Mouse (Mus musculus) heart, adult 2 months (tissue): ENCODE data around the gene Gm20388. TPM values are rescaled to one million over a fixed set of nuclear protein-coding genes. Genes with fewer than 3 reads are reported as not detected.

Experiments
- DNase-seq, 2 experiments: peaks; one replicate each; pipeline ENCODE4 v3.0.0; 2021
- H3K27ac ChIP-seq: fragments of 200-600 bp; 2 replicates; pipeline ENCODE4 v1.8.1; 2022
- H3K27me3 ChIP-seq: fragments of 200-500 bp; 2 replicates; pipeline ENCODE4 v1.6.1; 2012; ENCODE audit warnings: mild to moderate bottlenecking, low read length, inconsistent platforms, mixed read lengths; ENCODE audit not compliant: control insufficient read depth, insufficient read depth
- H3K36me3 ChIP-seq: fragments of 200-500 bp; 2 replicates; pipeline ENCODE4 v1.6.1; 2012; ENCODE audit warnings: low read length, inconsistent platforms; ENCODE audit not compliant: control insufficient read depth, insufficient read depth
- H3K4me1 ChIP-seq: fragments of 200-500 bp; 2 replicates; pipeline ENCODE4 v1.6.1; 2011; ENCODE audit warnings: low read length; ENCODE audit not compliant: control insufficient read depth, insufficient read depth
- H3K4me3 ChIP-seq: fragments of 200-600 bp; 2 replicates; pipeline ENCODE4 v1.8.1; 2022
- H3K79me2 ChIP-seq: fragments of 200-500 bp; replicated peaks from 2 replicates; pipeline ENCODE4 v1.6.1; 2012; ENCODE audit warnings: mild to moderate bottlenecking, inconsistent platforms, low read length, moderate library complexity, mixed read lengths; ENCODE audit not compliant: control insufficient read depth, insufficient read depth
- H3K9ac ChIP-seq: fragments of 200-500 bp; 2 replicates; pipeline ENCODE4 v1.6.1; 2012; ENCODE audit warnings: low read depth, mild to moderate bottlenecking, control low read depth, inconsistent platforms, low read length, mixed read lengths
- CTCF ChIP-seq: fragments of 200-600 bp; IDR thresholded peaks from 2 replicates; pipeline ENCODE4 v1.8.1; 2022; ENCODE audit warnings: antibody characterized with exemption, mild to moderate bottlenecking, moderate library complexity
- EP300 ChIP-seq: fragments of 200-500 bp; IDR thresholded peaks from 2 replicates; pipeline ENCODE4 v1.6.1; 2011; ENCODE audit warnings: low read depth, low read length, control low read depth; ENCODE audit not compliant: insufficient read depth
- POLR2A ChIP-seq: fragments of 200-500 bp; IDR thresholded peaks from 2 replicates; pipeline ENCODE4 v1.6.1; 2011; ENCODE audit warnings: mild to moderate bottlenecking, low read depth, low read length, control low read depth; ENCODE audit not compliant: insufficient read depth
- WGBS: fragments of 180-500 bp; shearing (Covaris S2); methylation state at CpG from one replicate; pipeline ENCODE4 v1.1.7; 2018; 5-methylcytosine and 5-hydroxymethylcytosine counted together
- intact Hi-C: fragments of 180-260 bp; cut with DNase I; formaldehyde crosslinking; loops from one replicate; pipeline ENCODE4 v1.15.1; 2025
- polyA plus RNA-seq: library from polyadenylated mRNA; depleted of rRNA; stranded (reverse); fragments of >200 nt; gene quantifications from 2 replicates; pipeline ENCODE4 v1.2.3, GENCODE M21; 2012
- total RNA-seq, 2 experiments: library from RNA; stranded (reverse); gene quantifications; 2 replicates each; pipeline ENCODE4 v1.2.3; 2021

Gene Gm20388
- total and polyA plus RNA-seq, 3 experiments: 1.8 to 32.3 TPM; not detected in 1

DNA sequence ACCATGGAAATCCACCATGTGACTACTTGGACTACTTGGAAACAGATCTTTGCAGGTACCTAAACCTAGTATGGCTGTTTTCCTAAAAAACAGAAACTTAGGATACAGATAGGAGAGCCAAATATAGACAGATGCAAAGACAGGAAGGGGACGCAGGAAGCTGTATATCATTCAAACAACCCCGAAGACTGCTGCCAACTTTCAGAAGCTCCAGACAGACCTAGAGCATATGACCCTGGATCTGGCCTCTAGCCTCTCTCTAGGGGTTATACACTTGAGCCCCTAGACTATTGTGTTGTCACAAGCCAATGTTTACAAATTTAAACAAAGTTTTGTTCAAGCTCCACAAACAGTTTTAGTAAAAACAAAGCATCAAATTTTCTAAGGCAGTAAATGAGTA lies 3050.8 kb downstream of the Gm20388 start:
- intact Hi-C loops: no loop called here
- H3K27me3 ChIP-seq: no peaks in the 10 kb centered on the region
- no peak overlapping the region for H3K27ac ChIP-seq
- no peak overlapping the region for H3K4me3 ChIP-seq
- DNase-seq: no peak
- no peak overlapping the region for H3K9ac ChIP-seq
- 3% methylated on average over 2 of the region's 2 CpGs for WGBS
- peaks cover 33% of the 10 kb centered on the region for H3K79me2 ChIP-seq
- peaks cover 20% of the 10 kb centered on the region for H3K4me1 ChIP-seq
- TF ChIP-seq EP300: no peak
- no peak for TF ChIP-seq POLR2A
- TF ChIP-seq CTCF: no peak
- H3K36me3 ChIP-seq: peaks cover 22% of the 10 kb centered on the region

DNA sequence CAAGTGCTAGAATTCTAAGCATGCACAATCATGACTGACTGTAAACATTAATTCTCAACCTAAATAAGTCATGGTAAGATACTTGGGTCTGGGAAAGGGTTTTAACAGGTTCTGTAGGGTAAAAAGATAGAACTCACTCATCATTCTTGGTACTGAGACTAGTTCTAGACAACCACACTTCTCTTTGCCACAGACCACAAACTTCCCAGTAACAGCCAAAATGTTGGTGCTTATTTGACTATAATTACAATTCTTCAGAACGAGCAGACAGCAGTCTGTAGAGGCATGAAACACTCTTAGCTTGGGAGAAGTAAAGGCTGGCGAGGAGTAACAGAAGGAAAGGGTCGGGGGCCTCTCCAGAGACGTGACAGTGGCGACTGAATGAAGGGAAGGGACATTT lies 3051.4 kb downstream of the Gm20388 start:
- intact Hi-C loops: no loop called here
- Histone ChIP-seq H3K27ac (no peak overlapping the region), H3K27me3 (no peaks in the 10 kb centered on the region), H3K9ac (no peak overlapping the region), H3K4me1 (peaks cover 18% of the 10 kb centered on the region), H3K4me3 (no peak overlapping the region), H3K79me2 (peaks cover 29% of the 10 kb centered on the region), H3K36me3 (peaks cover 22% of the 10 kb centered on the region)
- WGBS: 63% methylated on average over 5 of the region's 5 CpGs
- DNase-seq: no peak
- TF ChIP-seq CTCF (no peak), POLR2A (no peak), EP300 (no peak)

DNA sequence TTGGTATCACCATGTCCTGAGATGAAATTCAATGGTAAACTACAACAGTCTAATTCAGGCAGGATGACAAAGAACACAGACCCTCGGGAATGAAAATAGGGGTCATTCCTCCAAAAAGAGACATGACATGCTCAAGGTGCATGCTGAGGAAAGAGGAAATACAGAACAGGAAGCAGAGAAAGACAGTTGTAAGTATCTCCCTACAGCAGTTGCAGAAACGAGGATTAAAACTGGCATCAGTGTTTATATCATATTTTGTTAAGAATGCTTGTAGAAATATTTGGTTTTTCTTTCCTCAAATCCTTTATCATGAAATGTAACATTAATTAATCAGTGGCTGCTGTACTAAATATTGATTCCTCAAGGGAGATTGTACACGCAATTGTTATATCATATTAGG lies 3056.0 kb downstream of the Gm20388 start:
- intact Hi-C loops: no loop called here
- DNase-seq: no peak
- no peak for TF ChIP-seq POLR2A
- TF ChIP-seq EP300: no peak
- Histone ChIP-seq H3K36me3 (peaks cover 6% of the 10 kb centered on the region), H3K4me3 (no peak overlapping the region), H3K27me3 (no peaks in the 10 kb centered on the region), H3K4me1 (peaks cover 6% of the 10 kb centered on the region), H3K27ac (no peak overlapping the region), H3K79me2 (peaks cover 25% of the 10 kb centered on the region), H3K9ac (no peak overlapping the region)
- WGBS: 47% methylated on average over 3 of the region's 3 CpGs

DNA sequence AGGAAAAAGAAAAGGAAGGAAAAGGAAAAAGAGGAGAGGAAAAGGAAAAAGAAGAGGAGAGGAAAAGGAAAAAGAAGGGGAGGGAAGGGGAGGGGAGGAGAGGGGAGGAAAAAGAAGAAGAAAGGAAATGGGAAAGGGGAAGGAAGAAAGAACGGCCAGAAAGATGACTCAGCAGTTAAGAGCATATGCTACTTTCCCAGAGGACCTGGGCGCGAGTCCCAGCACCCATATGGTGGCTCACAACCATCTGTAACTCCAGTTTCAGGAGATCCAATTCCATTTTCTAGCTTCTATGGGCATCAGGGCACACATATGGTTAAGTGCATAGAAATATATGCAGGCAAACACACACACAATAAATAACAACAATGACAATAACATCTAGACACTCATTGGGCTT lies 3057.5 kb downstream of the Gm20388 start:
- no peak for DNase-seq
- Histone ChIP-seq H3K27me3 (no peaks in the 10 kb centered on the region), H3K9ac (no peak overlapping the region), H3K36me3 (no peaks in the 10 kb centered on the region; the same call in 1 of the 2 replicates), H3K27ac (no peak overlapping the region), H3K4me3 (no peak overlapping the region), H3K79me2 (peaks cover 24% of the 10 kb centered on the region), H3K4me1 (peaks cover 2% of the 10 kb centered on the region)
- 80% methylated on average over 3 of the region's 3 CpGs for WGBS
- no peak for TF ChIP-seq POLR2A
- no peak for TF ChIP-seq EP300
- no peak for TF ChIP-seq CTCF
- intact Hi-C loops: no loop called here

DNA sequence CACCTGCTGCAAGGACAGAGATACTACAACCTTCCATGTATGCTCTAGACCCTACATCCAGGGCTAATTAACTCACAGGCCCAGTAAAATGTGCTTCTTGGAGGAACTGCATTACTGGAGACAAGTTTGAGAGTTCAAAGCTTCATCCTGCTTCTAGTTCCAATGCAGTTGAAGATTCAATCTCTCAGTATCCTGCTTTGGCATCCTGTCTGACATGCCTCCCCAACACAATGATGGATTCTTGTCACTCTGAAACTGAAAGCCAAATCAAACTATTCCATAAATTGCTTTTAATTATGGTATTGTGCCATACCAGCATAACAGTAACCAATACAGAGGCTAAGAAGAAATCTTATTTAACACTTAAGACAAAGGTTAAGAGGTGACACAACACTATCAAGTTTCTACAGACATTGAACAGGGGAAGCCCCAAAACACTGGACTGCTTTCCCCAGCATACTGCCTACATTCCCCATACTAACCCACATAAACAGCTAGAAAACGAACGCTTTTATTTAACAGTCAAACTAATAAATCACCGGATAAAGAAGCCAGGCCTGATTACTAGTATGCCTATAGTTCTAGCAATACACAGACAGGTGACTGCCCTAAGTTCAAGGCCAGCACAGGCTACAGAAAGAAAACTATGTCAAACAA lies 3059.5 kb downstream of the Gm20388 start:
- no peak for DNase-seq
- TF ChIP-seq CTCF (no peak), POLR2A (no peak), EP300 (no peak)
- intact Hi-C loops: no loop called here
- Histone ChIP-seq H3K36me3 (no peaks in the 10 kb centered on the region; the same call in 1 of the 2 replicates), H3K4me1 (peaks cover 2% of the 10 kb centered on the region), H3K27me3 (no peaks in the 10 kb centered on the region), H3K4me3 (no peak overlapping the region), H3K9ac (no peak overlapping the region), H3K79me2 (peaks cover 14% of the 10 kb centered on the region), H3K27ac (no peak overlapping the region)
- WGBS: 92% methylated on average over 3 of the region's 3 CpGs

DNA sequence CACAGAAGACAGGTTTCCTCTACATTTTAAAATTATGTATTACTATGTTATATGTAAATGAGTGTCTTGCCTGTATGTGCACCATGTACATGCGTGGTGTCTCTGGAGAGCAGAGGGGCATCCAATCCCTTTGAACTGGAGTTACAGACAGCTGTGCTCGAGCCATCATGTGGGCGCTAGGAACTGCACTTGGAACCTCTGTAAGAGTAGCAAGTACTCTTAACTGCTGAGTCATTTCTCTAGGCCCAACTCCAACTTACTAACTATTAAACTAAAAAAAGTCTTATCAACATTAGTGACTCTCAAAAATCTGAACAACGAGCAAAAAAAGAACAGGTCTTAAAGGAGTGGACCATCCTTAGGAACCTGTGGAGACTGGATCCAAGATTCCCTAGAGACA lies 3065.4 kb downstream of the Gm20388 start:
- peak overlapping the region; percentile 21 for H3K27ac ChIP-seq
- WGBS: 46% methylated on average over 4 of the region's 4 CpGs
- peaks cover 15% of the 10 kb centered on the region for H3K4me1 ChIP-seq
- DNase-seq: no peak
- H3K9ac ChIP-seq: no peak overlapping the region
- intact Hi-C loops: loop anchor here (5.0 kb wide), 1 partner anchor 64 kb away; no protein-coding TSS in a partner anchor
- no peaks in the 10 kb centered on the region for H3K27me3 ChIP-seq
- H3K36me3 ChIP-seq: peaks cover 17% of the 10 kb centered on the region
- TF ChIP-seq POLR2A (no peak), EP300 (no peak), CTCF (no peak)
- no peak overlapping the region for H3K4me3 ChIP-seq
- peaks cover 7% of the 10 kb centered on the region for H3K79me2 ChIP-seq
